Mouse (Mus musculus) 416B (cell line): ENCODE measurements at regions not wholly inside any gene's neighbourhood (a gene's known extent, or its start where the extent isn't known, plus 50 kb on each side); places are given as distances from the start of the nearest gene placed in this dataset.

ENCODE experiments used
- DNase-seq: peaks from one replicate; pipeline ENCODE4 v3.0.0; 2011; ENCODE audit warnings: low read depth

GRCm38 (mm10) chr10:105704472-105705235, 130.4 kb upstream of the Tmtc2 start:
- no peak for DNase-seq

DNA sequence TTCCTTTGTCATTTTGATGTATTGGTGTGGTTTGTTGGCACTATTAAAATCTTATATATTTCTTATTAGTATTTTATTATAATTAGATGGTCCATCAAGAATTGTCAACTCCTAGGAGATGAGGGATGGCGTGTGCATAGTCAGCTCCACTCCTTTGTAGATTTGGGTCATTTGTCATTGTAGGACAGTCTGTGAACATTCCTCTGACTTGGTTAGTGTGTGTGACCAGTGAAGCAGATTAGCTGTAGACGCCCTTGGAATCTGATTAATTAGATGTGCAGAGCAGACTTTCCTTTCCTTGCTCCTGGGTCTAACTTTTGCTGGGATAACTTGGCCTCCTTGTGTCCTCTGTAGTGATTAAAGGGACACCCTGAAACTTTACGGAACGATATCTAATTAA, 118.9 kb upstream of the Tmtc2 start:
- no peak for DNase-seq

DNA sequence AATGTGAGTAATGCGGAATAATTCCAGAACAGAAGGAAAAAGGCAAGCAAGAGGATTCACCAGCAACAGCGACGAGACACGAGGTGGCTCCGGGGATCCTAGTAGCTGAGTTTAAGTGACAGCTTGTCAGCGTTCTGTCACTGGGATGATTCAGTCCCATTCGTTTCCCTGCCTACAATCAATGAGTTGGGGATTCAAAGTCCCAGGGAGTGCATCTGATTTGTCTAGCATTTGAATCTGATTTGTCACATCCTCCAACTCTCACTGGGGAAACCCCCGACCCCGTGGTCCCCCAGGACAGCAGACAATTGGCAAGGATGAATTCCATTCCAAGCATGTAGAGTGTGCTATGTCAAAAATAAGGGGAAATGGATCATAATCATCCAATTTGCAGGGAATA, 115.1 kb upstream of the Tmtc2 start:
- DNase-seq = no peak

DNA sequence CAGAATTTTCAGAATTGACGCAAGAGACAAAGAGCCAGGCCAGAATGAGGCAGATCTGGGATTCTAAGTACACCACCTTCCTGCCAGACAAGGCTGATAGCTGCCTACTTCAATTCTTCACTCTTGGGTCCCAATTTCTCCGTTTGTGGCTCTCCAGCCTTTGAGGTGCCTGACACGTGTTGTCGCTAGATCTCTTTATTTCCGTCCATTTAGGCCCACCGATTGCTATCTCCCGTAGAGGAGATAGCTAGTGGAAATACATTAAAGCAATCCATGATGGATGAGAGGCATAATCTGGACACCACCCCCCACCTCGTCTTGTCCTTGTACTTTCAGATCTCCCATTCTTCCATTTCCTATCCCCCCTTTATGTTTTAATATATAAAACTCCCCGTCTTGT, 114.6 kb upstream of the Tmtc2 start:
- DNase-seq = no peak

DNA sequence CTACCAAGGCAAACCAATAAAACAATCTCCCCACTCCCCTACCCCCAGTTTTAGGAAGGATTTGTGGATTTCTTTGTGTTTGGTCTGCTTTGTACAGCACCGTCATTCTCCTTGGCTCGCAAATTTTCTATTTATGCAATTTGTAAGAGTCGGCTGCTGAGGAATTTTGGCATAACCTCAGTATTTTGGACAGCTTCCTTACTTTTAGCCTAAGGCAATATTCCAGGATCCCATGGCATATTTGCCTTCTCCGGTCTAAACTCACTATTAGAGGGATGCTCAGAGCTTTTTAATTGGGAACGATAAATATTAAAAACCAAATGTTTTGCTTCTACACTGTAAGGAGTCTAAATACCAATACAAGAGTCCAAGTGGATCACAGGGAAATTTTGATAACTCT, 112.6 kb upstream of the Tmtc2 start:
- DNase-seq = no peak

- DNase-seq = no peak
These were observed 105.3 kb upstream of the Tmtc2 start for GRCm38 (mm10) chr10:105679598-105679997.

DNA sequence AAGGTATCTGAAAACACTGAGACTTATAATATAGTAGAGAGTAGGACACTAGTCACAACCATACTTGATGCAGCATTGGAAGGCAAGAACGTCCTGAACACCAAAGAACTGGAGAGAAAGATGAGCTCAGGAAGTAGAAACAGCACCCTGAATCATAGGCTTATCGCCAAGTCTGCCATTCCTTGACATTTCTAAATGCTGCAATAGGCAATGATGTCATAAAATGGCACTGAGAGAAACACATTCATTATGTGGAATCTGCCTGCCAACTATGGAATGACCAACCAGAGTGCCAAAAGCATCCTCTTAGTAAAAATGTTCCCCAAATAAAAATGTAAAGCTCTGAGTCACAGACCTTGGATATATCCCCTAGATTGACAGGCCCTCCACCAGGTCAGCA, 92.7 kb upstream of the Tmtc2 start:
- DNase-seq = peak; percentile 18

DNA sequence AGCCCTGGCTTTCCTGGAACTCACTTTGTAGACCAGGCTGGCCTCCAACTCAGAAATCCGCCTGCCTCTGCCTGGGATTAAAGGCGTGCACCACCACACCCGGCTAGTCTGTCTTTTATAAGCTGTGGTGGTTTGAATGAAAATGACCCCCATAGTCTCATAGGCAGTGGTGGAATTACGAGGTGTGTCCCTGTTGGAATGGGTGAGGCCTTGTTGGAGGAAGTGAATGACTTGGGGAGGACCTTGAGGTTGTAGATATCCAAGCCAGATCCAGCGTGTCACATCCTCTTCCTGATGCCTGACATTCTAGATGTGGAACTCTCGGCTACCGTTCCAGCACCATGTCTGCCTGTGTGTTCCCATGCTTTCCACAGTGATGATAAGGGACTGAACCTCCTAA, 86.5 kb upstream of the Tmtc2 start:
- DNase-seq = no peak

DNA sequence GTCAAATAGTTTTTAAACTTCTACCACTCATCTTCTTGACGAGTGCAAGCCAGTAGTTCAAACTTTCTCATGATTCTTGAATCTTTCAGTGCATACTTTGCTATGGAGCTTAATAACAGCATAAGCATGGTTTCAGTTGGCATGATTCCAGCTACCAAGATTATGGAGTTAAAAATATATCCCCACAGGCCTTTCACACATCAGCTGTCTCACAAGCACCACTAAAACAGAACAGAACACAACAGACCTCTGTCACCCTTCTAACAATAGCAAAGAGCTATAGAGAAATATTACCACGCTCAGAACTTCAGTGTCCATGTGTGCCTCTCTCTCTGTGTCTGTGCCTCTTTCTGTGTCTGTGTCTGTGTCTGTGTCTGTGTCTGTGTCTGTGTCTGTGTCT, 82.5 kb upstream of the Tmtc2 start:
- DNase-seq = peak; percentile 17

- DNase-seq = no peak
These were observed 78.2 kb upstream of the Tmtc2 start for GRCm38 (mm10) chr10:105652475-105652874.

- DNase-seq = no peak
These were observed 64.8 kb upstream of the Tmtc2 start for GRCm38 (mm10) chr10:105639011-105639451.

GRCm38 (mm10) chr10:105638500-105638899, 64.2 kb upstream of the Tmtc2 start:
- DNase-seq = no peak

DNA sequence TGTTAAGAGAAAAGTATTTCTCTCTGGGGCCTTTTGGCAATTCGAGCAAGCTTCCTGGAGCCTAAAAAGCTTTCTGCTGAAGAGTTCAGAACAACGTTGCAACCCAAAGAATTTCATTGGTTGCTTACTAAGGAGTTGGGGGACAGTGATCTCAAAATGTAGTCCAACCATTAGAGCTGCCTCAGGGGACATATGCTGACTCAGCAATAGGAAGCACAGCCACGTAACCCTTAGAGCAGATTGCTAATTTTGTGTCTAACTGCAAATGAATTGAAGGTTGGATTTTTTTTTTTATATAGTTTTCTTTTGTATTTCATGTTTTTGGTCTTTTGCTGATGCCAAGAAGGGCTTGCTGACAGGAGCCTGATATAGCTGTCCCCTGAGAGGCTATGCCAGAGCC, 52.6 kb upstream of the Tmtc2 start:
- no peak for DNase-seq

DNA sequence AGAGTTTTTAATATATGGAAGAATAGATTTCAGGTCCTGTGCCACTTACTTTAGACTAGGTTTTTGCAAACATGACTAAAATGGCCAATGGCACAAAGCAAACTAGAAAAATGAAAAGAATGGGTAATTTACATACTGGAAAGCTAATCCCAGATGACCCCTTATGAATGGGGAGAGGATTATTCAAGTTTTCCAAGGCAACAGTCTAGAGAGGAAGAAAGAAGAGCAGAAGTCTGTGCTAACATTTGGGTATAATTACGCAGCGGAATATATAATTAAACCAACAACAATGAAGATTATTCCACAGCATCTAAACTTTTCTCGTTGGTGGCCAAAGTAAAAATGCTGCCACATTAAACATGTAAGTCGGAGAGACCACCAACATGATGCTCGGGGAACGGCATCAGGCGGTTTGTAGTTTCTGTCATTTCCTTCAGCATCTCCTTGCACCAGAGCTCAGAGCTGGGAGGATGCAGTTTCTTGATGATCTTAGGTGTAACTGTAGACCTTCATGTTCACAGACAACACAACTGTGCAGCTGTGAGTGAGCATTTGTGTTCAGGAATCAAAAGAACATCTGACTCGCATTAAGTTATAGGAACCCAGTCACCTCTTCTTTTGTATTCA, 51.2 kb upstream of the Tmtc2 start:
- no peak for DNase-seq
